Mouse (Mus musculus) small intestine, adult 2 months (tissue): ENCODE measurements around the gene Klrb1.

ENCODE experiments used
- CTCF ChIP-seq: fragments of 200-500 bp; IDR thresholded peaks from 2 replicates; pipeline ENCODE4 v1.5.1; 2012; ENCODE audit warnings: low read depth, mild to moderate bottlenecking, control low read depth, inconsistent platforms, low read length, moderate library complexity, mixed read lengths; ENCODE audit not compliant: insufficient replicate concordance, insufficient read length; ENCODE audit errors: extremely low read depth
- POLR2A ChIP-seq: fragments of 200-500 bp; IDR thresholded peaks from 2 replicates; pipeline ENCODE4 v1.6.1; 2012; ENCODE audit warnings: low read depth, mild to moderate bottlenecking, control low read depth, inconsistent platforms, low read length, moderate library complexity

- TF ChIP-seq CTCF (no peak), POLR2A (no peak)
These were observed 14.6 kb upstream of the Klrb1 start for GRCm38 (mm10) chr6:128737445-128737844.
